8 mouse cellular contexts compared by ENCODE assay signal in genomic region chr17:32025386-32025785, GRCm38 (mm10). TPM values are rescaled to one million over a fixed set of nuclear protein-coding genes. Genes with fewer than 3 reads are reported as not detected.
DNase-seq lines count a peak whose midpoint lies in the region; ATAC-seq and TF ChIP-seq lines count a peak whose summit lies in the region.

No protein-coding gene starts in this region.

- intact Hi-C loops in left cerebral cortex, postnatal 4 days (cut with DNase I): no loop called here

- TF ChIP-seq CTCF in intestine, postnatal 0 days (IDR thresholded peaks at IDR 0.05; ENCODE audit: low read depth): peak; percentile 98

- no peaks in the 10 kb centered on the region for H3K36me3 ChIP-seq in midbrain, embryonic 10.5 days
- no peaks in the 10 kb centered on the region for H3K36me3 ChIP-seq in midbrain, embryonic 15.5 days (replicated peaks)
- no peaks in the 10 kb centered on the region for H3K36me3 ChIP-seq in intestine, postnatal 0 days (ENCODE audit: control insufficient read depth, insufficient read depth)
- H3K36me3 ChIP-seq in stomach, embryonic 15.5 days: no peaks in the 10 kb centered on the region

- H3K27me3 ChIP-seq in midbrain, embryonic 10.5 days (ENCODE audit: low read depth, poor library complexity, severe bottlenecking): no peaks in the 10 kb centered on the region
- no peaks in the 10 kb centered on the region for H3K27me3 ChIP-seq in midbrain, embryonic 15.5 days (replicated peaks)
- no peaks in the 10 kb centered on the region for H3K27me3 ChIP-seq in intestine, postnatal 0 days (replicated peaks; ENCODE audit: control insufficient read depth, insufficient read depth, low read length)
- H3K27me3 ChIP-seq in stomach, embryonic 15.5 days (replicated peaks): no peaks in the 10 kb centered on the region

- peak; percentile 63 for DNase-seq in midbrain, embryonic 10.5 days (ENCODE audit: low spot score)
- DNase-seq in cerebellum, postnatal 14 days: peak; percentile 69 to 77
- peak; percentile 60 for DNase-seq in gastrocnemius, postnatal 10 days
- peak; percentile 63 for DNase-seq in left cerebral cortex, postnatal 4 days
- peak; percentile 73 for DNase-seq in naive thymus-derived CD4-positive, alpha-beta T cell, adult 2 months (ENCODE audit: low read depth)

- peaks cover 3% of the 10 kb centered on the region; the same call in 1 of the 2 replicates for H3K4me1 ChIP-seq in midbrain, embryonic 10.5 days
- H3K4me1 ChIP-seq in midbrain, embryonic 15.5 days: peaks cover 2% of the 10 kb centered on the region; the same call in 1 of the 2 replicates
- H3K4me1 ChIP-seq in intestine, postnatal 0 days (replicated peaks; ENCODE audit: control insufficient read depth, insufficient read depth, low read length): no peaks in the 10 kb centered on the region
- no peaks in the 10 kb centered on the region for H3K4me1 ChIP-seq in stomach, embryonic 15.5 days

- H3K4me2 ChIP-seq in midbrain, embryonic 15.5 days: no peak overlapping the region
- H3K4me2 ChIP-seq in intestine, postnatal 0 days (replicated peaks; ENCODE audit: low read depth): no peak overlapping the region
- H3K4me2 ChIP-seq in stomach, embryonic 15.5 days: no peak overlapping the region

- no peak overlapping the region for H3K27ac ChIP-seq in midbrain, embryonic 10.5 days (replicated peaks)
- no peak overlapping the region for H3K27ac ChIP-seq in midbrain, embryonic 15.5 days
- no peak overlapping the region for H3K27ac ChIP-seq in intestine, postnatal 0 days (ENCODE audit: low read depth, low read length)
- no peak overlapping the region for H3K27ac ChIP-seq in stomach, embryonic 15.5 days

- H3K9ac ChIP-seq in midbrain, embryonic 15.5 days: no peak overlapping the region
- H3K9ac ChIP-seq in intestine, postnatal 0 days (ENCODE audit: low read depth, low read length): no peak overlapping the region
- no peak overlapping the region for H3K9ac ChIP-seq in stomach, embryonic 15.5 days

- no peak overlapping the region for H3K4me3 ChIP-seq in midbrain, embryonic 10.5 days
- no peak overlapping the region for H3K4me3 ChIP-seq in midbrain, embryonic 15.5 days
- no peak overlapping the region for H3K4me3 ChIP-seq in intestine, postnatal 0 days (ENCODE audit: low read depth, low read length)
- H3K4me3 ChIP-seq in stomach, embryonic 15.5 days (replicated peaks): no peak overlapping the region

- H3K9me3 ChIP-seq in midbrain, embryonic 10.5 days (replicated peaks): no peaks in the 10 kb centered on the region
- H3K9me3 ChIP-seq in midbrain, embryonic 15.5 days: no peaks in the 10 kb centered on the region
- H3K9me3 ChIP-seq in intestine, postnatal 0 days (ENCODE audit: control insufficient read depth): no peaks in the 10 kb centered on the region
- no peaks in the 10 kb centered on the region for H3K9me3 ChIP-seq in stomach, embryonic 15.5 days

- 9% methylated on average over 2 of the region's 2 CpGs for WGBS in midbrain, embryonic 10.5 days
- 5% methylated on average over 2 of the region's 2 CpGs for WGBS in midbrain, embryonic 15.5 days
- 6% methylated on average over 2 of the region's 2 CpGs for WGBS in intestine, postnatal 0 days
- 16% methylated on average over 2 of the region's 2 CpGs for WGBS in stomach, embryonic 15.5 days

- ATAC-seq in midbrain, embryonic 15.5 days (replicated peaks): no peak; the same call in 1 of the 2 replicates
- ATAC-seq in intestine, postnatal 0 days: peak; percentile 60
- peak; percentile 71; the same call in 1 of the 2 replicates for ATAC-seq in stomach, embryonic 15.5 days (ENCODE audit: insufficient read depth, low FRiP score, low read depth)

RNA-seq across cellular contexts. Expression of gene Rrp1b, which starts 10.5 kb away (rescaled TPM):
- polyA plus RNA-seq in midbrain, embryonic 10.5 days (2016; fragmentation: Nextera tagmentation; extraction: Ambion mirVana): 86.1 and 102 TPM in 2 replicates
- 42.4 and 42.7 TPM in 2 replicates for polyA plus RNA-seq in midbrain, embryonic 15.5 days (2015; fragmentation: Nextera tagmentation; extraction: Ambion mirVana)
- total RNA-seq in gastrocnemius, postnatal 10 days (2021): 10 to 100 TPM; 14.5 to 16.7 TPM
- polyA plus RNA-seq in intestine, postnatal 0 days (2015; fragmentation: Nextera tagmentation; extraction: Ambion mirVana): 11.6 and 14.5 TPM in 2 replicates
- total RNA-seq in left cerebral cortex, postnatal 4 days (2021): 10 to 100 TPM; 33.1 to 39.1 TPM
- 43.4 and 50.8 TPM in 2 replicates for polyA plus RNA-seq in stomach, embryonic 15.5 days (2015; fragmentation: Nextera tagmentation; extraction: Ambion mirVana)

RNA-seq across cellular contexts. Expression of gene Hsf2bp, which starts 10.8 kb away (rescaled TPM):
- 0.47 and 0.68 TPM in 2 replicates for polyA plus RNA-seq in midbrain, embryonic 10.5 days (2016; fragmentation: Nextera tagmentation; extraction: Ambion mirVana)
- polyA plus RNA-seq in midbrain, embryonic 15.5 days (2015; fragmentation: Nextera tagmentation; extraction: Ambion mirVana): 0.63 and 0.75 TPM in 2 replicates
- 1 to 10 TPM; 2.6 to 3.0 TPM for total RNA-seq in gastrocnemius, postnatal 10 days (2021)
- 4.1 and 5.3 TPM in 2 replicates for polyA plus RNA-seq in intestine, postnatal 0 days (2015; fragmentation: Nextera tagmentation; extraction: Ambion mirVana)
- total RNA-seq in left cerebral cortex, postnatal 4 days (2021): 1 to 10 TPM; 1.4 to 1.6 TPM
- 0.48 and 0.50 TPM in 2 replicates for polyA plus RNA-seq in stomach, embryonic 15.5 days (2015; fragmentation: Nextera tagmentation; extraction: Ambion mirVana)
